Mouse (Mus musculus) heart, postnatal 0 days (tissue): ENCODE data around the gene Grik5.

Experiments used
- CTCF ChIP-seq: IDR thresholded peaks from 2 replicates; pipeline ENCODE4 v1.5.1; 2016; ENCODE audit warnings: antibody characterized with exemption, control low read depth, low read depth
- EP300 ChIP-seq: IDR thresholded peaks from 2 replicates; pipeline ENCODE4 v1.6.1; 2016; ENCODE audit warnings: antibody characterized with exemption, low read depth

GRCm38 (mm10) chr7:25106790-25107502, 34.8 kb upstream of the Grik5 start:
- TF ChIP-seq EP300 (no peak), CTCF (no peak)
